Mouse (Mus musculus): Measurements from ENCODE around the gene Kif24.

- TF ChIP-seq CTCF (IDR thresholded peaks at IDR 0.05; ENCODE audit: extremely low read depth, insufficient read depth, insufficient read length, insufficient replicate concordance) (no peak), POLR2A (IDR thresholded peaks at IDR 0.05; ENCODE audit: low read depth, low read length) (no peak)
These were observed 6.7 kb upstream of the Kif24 start for GRCm38 (mm10) chr4:41471384-41471689.

Measured in spleen, adult 2 months (tissue).